ENCODE assay signal across 12 mouse cellular contexts in genomic region chr12:117151611-117152010, GRCm38 (mm10).
DNase-seq lines count a peak whose midpoint lies in the region; ATAC-seq and TF ChIP-seq lines count a peak whose summit lies in the region.
"Had no signal": no experiment of that assay in that cellular context is flagged by ENCODE, and none has a peak within 500 bp of the region (broad histone marks: within the 10 kb centered on the region; RNA-seq: fewer than 3 reads in every experiment).

No protein-coding gene starts in this region.

- no peak for ATAC-seq in embryonic facial prominence, embryonic 13.5 days (ENCODE audit: insufficient number of reproducible peaks, insufficient read depth, low FRiP score, low TSS enrichment, low read depth)
- ATAC-seq in hindbrain, embryonic 14.5 days (ENCODE audit: low FRiP score) = no peak
- no peak for ATAC-seq in midbrain, embryonic 15.5 days (replicated peaks)
- ATAC-seq in lung, postnatal 0 days = no peak
- no peak for ATAC-seq in frontal cortex, adult (ENCODE audit: low TSS enrichment)

- peak overlapping the region; percentile 52 for H3K4me2 ChIP-seq in embryonic facial prominence, embryonic 13.5 days
- peak overlapping the region; percentile 73 for H3K4me2 ChIP-seq in hindbrain, embryonic 14.5 days (replicated peaks)
- peak overlapping the region; percentile 73 for H3K4me2 ChIP-seq in midbrain, embryonic 15.5 days
- no peak overlapping the region for H3K4me2 ChIP-seq in lung, postnatal 0 days (replicated peaks; ENCODE audit: low read depth, low read length)

- H3K27ac ChIP-seq in embryonic facial prominence, embryonic 13.5 days = no peak overlapping the region
- peak overlapping the region; percentile 2; the same call in 1 of the 2 replicates for H3K27ac ChIP-seq in hindbrain, embryonic 14.5 days
- peak overlapping the region; percentile 94 for H3K27ac ChIP-seq in midbrain, embryonic 15.5 days
- H3K27ac ChIP-seq in lung, postnatal 0 days (ENCODE audit: low read length) = no peak overlapping the region
- H3K27ac ChIP-seq: limb, embryonic 15.5 days had no signal

- no peaks in the 10 kb centered on the region for H3K36me3 ChIP-seq in embryonic facial prominence, embryonic 13.5 days
- no peaks in the 10 kb centered on the region for H3K36me3 ChIP-seq in hindbrain, embryonic 14.5 days (replicated peaks; ENCODE audit: control insufficient read depth, insufficient read depth)
- no peaks in the 10 kb centered on the region for H3K36me3 ChIP-seq in midbrain, embryonic 15.5 days (replicated peaks)
- H3K36me3 ChIP-seq in lung, postnatal 0 days (ENCODE audit: insufficient read depth, low read length) = no peaks in the 10 kb centered on the region
- H3K36me3 ChIP-seq: limb, embryonic 15.5 days had no signal

- peak; percentile 76 for DNase-seq in brain, embryonic 14.5 days (ENCODE audit: low read depth)
- DNase-seq in hindbrain, embryonic 14.5 days (ENCODE audit: low spot score) = no peak
- DNase-seq in layer of hippocampus, postnatal 25 days (ENCODE audit: extremely low spot score in 1 of 2, low spot score in 1 of 2) = no peak
- DNase-seq in kidney, postnatal 14 days = no peak
- DNase-seq in lung, postnatal 0 days (ENCODE audit: low spot score) = no peak
- DNase-seq: cerebellum, postnatal 25 days; kidney, postnatal 36 days; lung, postnatal 4 days had no signal

- H3K9me3 ChIP-seq in embryonic facial prominence, embryonic 13.5 days = no peaks in the 10 kb centered on the region
- no peaks in the 10 kb centered on the region for H3K9me3 ChIP-seq in hindbrain, embryonic 14.5 days (ENCODE audit: control insufficient read depth, low read length)
- no peaks in the 10 kb centered on the region for H3K9me3 ChIP-seq in midbrain, embryonic 15.5 days
- no peaks in the 10 kb centered on the region for H3K9me3 ChIP-seq in lung, postnatal 0 days (ENCODE audit: low read length)
- H3K9me3 ChIP-seq: limb, embryonic 15.5 days had no signal

- TF ChIP-seq POLR2A in brain, embryonic 14.5 days (IDR thresholded peaks at IDR 0.05; ENCODE audit: borderline replicate concordance, extremely low read depth, insufficient read depth, insufficient read length, poor library complexity, severe bottlenecking) = no peak

- H3K4me3 ChIP-seq in embryonic facial prominence, embryonic 13.5 days = peak overlapping the region; percentile 24; the same call in 1 of the 2 replicates
- no peak overlapping the region for H3K4me3 ChIP-seq in hindbrain, embryonic 14.5 days (replicated peaks; ENCODE audit: low read length)
- H3K4me3 ChIP-seq in midbrain, embryonic 15.5 days = peak overlapping the region; percentile 31
- no peak overlapping the region for H3K4me3 ChIP-seq in lung, postnatal 0 days (ENCODE audit: low read depth, low read length)

- no peak for TF ChIP-seq EP300 in lung, postnatal 0 days (IDR thresholded peaks at IDR 0.05)

- TF ChIP-seq CTCF in brain, embryonic 14.5 days (IDR thresholded peaks at IDR 0.05; ENCODE audit: borderline replicate concordance, extremely low read depth, insufficient read depth, insufficient read length) = no peak
- no peak for TF ChIP-seq CTCF in lung, postnatal 0 days (IDR thresholded peaks at IDR 0.05)

- H3K27me3 ChIP-seq in embryonic facial prominence, embryonic 13.5 days = peaks cover 84% of the 10 kb centered on the region
- peaks cover 41% of the 10 kb centered on the region for H3K27me3 ChIP-seq in hindbrain, embryonic 14.5 days (ENCODE audit: control insufficient read depth, insufficient read depth, low read length)
- no peaks in the 10 kb centered on the region for H3K27me3 ChIP-seq in midbrain, embryonic 15.5 days (replicated peaks)
- peaks cover 65% of the 10 kb centered on the region for H3K27me3 ChIP-seq in lung, postnatal 0 days (replicated peaks; ENCODE audit: insufficient read depth, low read length)

- peaks cover 36% of the 10 kb centered on the region for H3K4me1 ChIP-seq in embryonic facial prominence, embryonic 13.5 days
- peaks cover 49% of the 10 kb centered on the region for H3K4me1 ChIP-seq in hindbrain, embryonic 14.5 days (replicated peaks; ENCODE audit: control insufficient read depth, insufficient read depth, low read length)
- H3K4me1 ChIP-seq in midbrain, embryonic 15.5 days = peaks cover 41% of the 10 kb centered on the region
- H3K4me1 ChIP-seq in lung, postnatal 0 days (ENCODE audit: insufficient read depth, low read depth, low read length) = no peaks in the 10 kb centered on the region

- H3K9ac ChIP-seq in embryonic facial prominence, embryonic 13.5 days = no peak overlapping the region
- peak overlapping the region; percentile 5 for H3K9ac ChIP-seq in hindbrain, embryonic 14.5 days
- peak overlapping the region; percentile 35; the same call in 1 of the 2 replicates for H3K9ac ChIP-seq in midbrain, embryonic 15.5 days
- no peak overlapping the region for H3K9ac ChIP-seq in lung, postnatal 0 days (replicated peaks; ENCODE audit: low read depth)
- H3K9ac ChIP-seq: limb, embryonic 15.5 days had no signal

- 4% methylated on average over 7 of the region's 7 CpGs for WGBS in embryonic facial prominence, embryonic 13.5 days
- 7% methylated on average over 7 of the region's 7 CpGs for WGBS in hindbrain, embryonic 14.5 days
- WGBS in midbrain, embryonic 15.5 days = 10% methylated on average over 7 of the region's 7 CpGs
- 15% methylated on average over 7 of the region's 7 CpGs for WGBS in lung, postnatal 0 days

Comparison
In these comparisons a context has a peak if more than half of its experiments do, and no peak if none do; other contexts are left out.
1. H3K27ac ChIP-seq: peak in hindbrain, embryonic 14.5 days (single experiment) and midbrain, embryonic 15.5 days (single experiment); none in embryonic facial prominence, embryonic 13.5 days (single experiment) and lung, postnatal 0 days (single experiment).
2. H3K4me3 ChIP-seq: peak in embryonic facial prominence, embryonic 13.5 days (single experiment) and midbrain, embryonic 15.5 days (single experiment); none in hindbrain, embryonic 14.5 days (single experiment) and lung, postnatal 0 days (single experiment).
3. H3K9ac ChIP-seq: peak in hindbrain, embryonic 14.5 days (single experiment) and midbrain, embryonic 15.5 days (single experiment); none in embryonic facial prominence, embryonic 13.5 days (single experiment) and lung, postnatal 0 days (single experiment).